Comparison of ENCODE assay signal across 32 mouse cellular contexts in the genomic region with DNA sequence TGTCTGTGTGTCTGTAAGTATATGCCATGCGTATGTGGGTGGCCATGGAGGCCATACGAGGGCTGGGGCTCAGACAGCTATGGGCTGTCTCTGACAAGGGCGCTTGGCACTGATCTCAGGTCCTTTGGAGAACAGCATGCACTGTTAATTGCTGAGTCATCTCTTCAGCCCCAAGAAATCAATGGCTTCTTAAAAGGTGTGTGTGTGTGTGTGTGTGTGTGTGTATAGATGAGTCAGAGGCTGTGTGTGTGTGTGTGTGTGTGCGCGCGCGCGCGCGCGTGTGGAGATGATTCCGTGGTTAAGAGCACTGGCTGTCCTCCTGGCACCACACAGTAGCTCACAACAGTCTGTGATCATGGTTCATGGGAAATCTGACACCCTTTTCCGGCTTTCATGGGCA. TPM values are rescaled to one million over a fixed set of nuclear protein-coding genes. Genes with fewer than 3 reads are reported as not detected.
A peak's percentile ranks its signal among the peaks of the same experiment; 100 is the strongest.
DNase-seq lines count a peak whose midpoint lies in the region; ATAC-seq and TF ChIP-seq lines count a peak whose summit lies in the region.
"Had no signal": no experiment of that assay in that cellular context is flagged by ENCODE, and none has a peak within 500 bp of the region (broad histone marks: within the 10 kb centered on the region; RNA-seq: fewer than 3 reads in every experiment).

No protein-coding gene starts in this region.

- 96% methylated on average over 13 of the region's 13 CpGs for WGBS in midbrain, embryonic 11.5 days
- 94% methylated on average over 13 of the region's 13 CpGs for WGBS in midbrain, embryonic 14.5 days
- WGBS in hindbrain, embryonic 14.5 days = 96% methylated on average over 13 of the region's 13 CpGs

- H3K9me3 ChIP-seq in midbrain, embryonic 11.5 days (ENCODE audit: control insufficient read depth, low read length) = no peaks in the 10 kb centered on the region
- no peaks in the 10 kb centered on the region for H3K9me3 ChIP-seq in midbrain, embryonic 14.5 days (ENCODE audit: control insufficient read depth, low read length)
- no peaks in the 10 kb centered on the region for H3K9me3 ChIP-seq in MEL (replicated peaks; ENCODE audit: insufficient read depth, low read length)
- H3K9me3 ChIP-seq in hindbrain, embryonic 14.5 days (ENCODE audit: control insufficient read depth, low read length) = no peaks in the 10 kb centered on the region
- H3K9me3 ChIP-seq: embryonic facial prominence, embryonic 12.5 days; hindbrain, embryonic 13.5 days; kidney, embryonic 15.5 days; limb, embryonic 10.5 days; limb, embryonic 15.5 days; megakaryocyte, embryonic 14.5 days; midbrain, embryonic 13.5 days; neural tube, embryonic 15.5 days; stomach, embryonic 15.5 days had no signal

- no peak overlapping the region for H3K9ac ChIP-seq in midbrain, embryonic 11.5 days (ENCODE audit: low read length)
- H3K9ac ChIP-seq in midbrain, embryonic 14.5 days (replicated peaks; ENCODE audit: low read length) = no peak overlapping the region
- no peak overlapping the region for H3K9ac ChIP-seq in MEL (ENCODE audit: control insufficient read depth, low read depth, low read length, poor library complexity, severe bottlenecking)
- no peak overlapping the region for H3K9ac ChIP-seq in hindbrain, embryonic 14.5 days
- H3K9ac ChIP-seq: embryonic facial prominence, embryonic 12.5 days; hindbrain, embryonic 13.5 days; kidney, embryonic 15.5 days; limb, embryonic 15.5 days; midbrain, embryonic 13.5 days; neural tube, embryonic 15.5 days; stomach, embryonic 15.5 days had no signal

- no peak for TF ChIP-seq POLR2A in MEL (IDR thresholded peaks at IDR 0.05; ENCODE audit: control insufficient read depth in 1 of 2, insufficient read depth in 1 of 2, low read depth in 1 of 2, low read length in 2 of 2, poor library complexity in 1 of 2)

- TF ChIP-seq RAD21 in MEL (IDR thresholded peaks at IDR 0.05; ENCODE audit: low read depth, low read length) = no peak

- H3K27ac ChIP-seq in midbrain, embryonic 11.5 days (ENCODE audit: low read depth, low read length) = no peak overlapping the region
- H3K27ac ChIP-seq in midbrain, embryonic 14.5 days (replicated peaks; ENCODE audit: low read depth, low read length) = no peak overlapping the region
- H3K27ac ChIP-seq in MEL (ENCODE audit: control insufficient read depth, low read depth, low read length) = no peak overlapping the region
- no peak overlapping the region for H3K27ac ChIP-seq in hindbrain, embryonic 14.5 days
- H3K27ac ChIP-seq: embryonic facial prominence, embryonic 12.5 days; hindbrain, embryonic 13.5 days; kidney, embryonic 15.5 days; layer of hippocampus, adult 2 months; limb, embryonic 10.5 days; limb, embryonic 15.5 days; midbrain, embryonic 13.5 days; neural tube, embryonic 15.5 days; stomach, embryonic 15.5 days had no signal

- TF ChIP-seq CTCF in MEL (IDR thresholded peaks at IDR 0.05 in 2 of 3, conservative IDR thresholded peaks at IDR 0.05 in 1 of 3; ENCODE audit: control insufficient read depth in 1 of 3, insufficient read depth in 1 of 3, low read depth in 2 of 3, low read length in 3 of 3, poor library complexity in 1 of 3, severe bottlenecking in 1 of 3) = no peak

- 0 out of 2 replicates have a peak, but pooled peaks cover 2% of the 10 kb centered on the region for H3K36me3 ChIP-seq in midbrain, embryonic 11.5 days (ENCODE audit: control insufficient read depth, insufficient read depth, low read length)
- H3K36me3 ChIP-seq in midbrain, embryonic 14.5 days (ENCODE audit: control insufficient read depth, insufficient read depth, low read length) = peaks cover 34% of the 10 kb centered on the region
- peaks cover 4 to 18% of the 10 kb centered on the region in 2 experiments for H3K36me3 ChIP-seq in MEL (ENCODE audit: control insufficient read depth in 1 of 2, insufficient read depth in 2 of 2, low read length in 2 of 2)
- peaks cover 35% of the 10 kb centered on the region for H3K36me3 ChIP-seq in hindbrain, embryonic 14.5 days (replicated peaks; ENCODE audit: control insufficient read depth, insufficient read depth)

- H3K79me2 ChIP-seq in MEL (ENCODE audit: control insufficient read depth, insufficient read depth, low read length, poor library complexity) = peaks cover 14% of the 10 kb centered on the region

- intact Hi-C loops in left cerebral cortex, postnatal 25 days (cut with DNase I) = no loop called here

- no peak for TF ChIP-seq EP300 in MEL (IDR thresholded peaks at IDR 0.05; ENCODE audit: low read depth in 1 of 2, low read length in 2 of 2)

- H3K4me2 ChIP-seq in midbrain, embryonic 11.5 days = no peak overlapping the region
- no peak overlapping the region for H3K4me2 ChIP-seq in midbrain, embryonic 14.5 days (ENCODE audit: low read length)
- H3K4me2 ChIP-seq in hindbrain, embryonic 14.5 days (replicated peaks) = no peak overlapping the region
- H3K4me2 ChIP-seq: embryonic facial prominence, embryonic 12.5 days; heart, embryonic 11.5 days; hindbrain, embryonic 13.5 days; kidney, embryonic 15.5 days; limb, embryonic 15.5 days; midbrain, embryonic 13.5 days; neural tube, embryonic 15.5 days; stomach, embryonic 15.5 days had no signal

- ATAC-seq in midbrain, embryonic 11.5 days (ENCODE audit: low FRiP score) = no peak
- ATAC-seq in midbrain, embryonic 14.5 days (ENCODE audit: low FRiP score, low TSS enrichment) = no peak
- no peak for ATAC-seq in hindbrain, embryonic 14.5 days (ENCODE audit: low FRiP score)
- ATAC-seq: forebrain, embryonic 14.5 days; inflammation-experienced regulatory T-cells, adult 6 months; midbrain, embryonic 13.5 days; Patski had no signal

- DNase-seq in midbrain, embryonic 11.5 days (ENCODE audit: low spot score, missing footprints) = peak; percentile 28
- no peak for DNase-seq in midbrain, embryonic 14.5 days
- peak; percentile 11 for DNase-seq in MEL (ENCODE audit: low read depth, low spot score)
- DNase-seq in ZHBTc4 (ENCODE audit: low read depth, low spot score) = peak; percentile 12
- no peak for DNase-seq in kidney, postnatal 4 days
- DNase-seq in hindbrain, embryonic 14.5 days (ENCODE audit: low spot score) = no peak
- no peak for DNase-seq in left cerebral cortex, postnatal 25 days (ENCODE audit: low spot score in 2 of 2)
- DNase-seq in right cerebral cortex, postnatal 4 days = no peak
- DNase-seq: cerebellum, adult 11 months; cerebellum, adult 9-11 months; embryo, embryonic 11 days; gastrocnemius, postnatal 25 days; heart, adult 11 months; heart, postnatal 4 days; kidney, adult 11 months; kidney, postnatal 25 days; retina, postnatal 1 day; right cerebral cortex, postnatal 14 days had no signal

- no peaks in the 10 kb centered on the region for H3K27me3 ChIP-seq in midbrain, embryonic 11.5 days (ENCODE audit: control insufficient read depth, insufficient read depth, low read length)
- no peaks in the 10 kb centered on the region for H3K27me3 ChIP-seq in midbrain, embryonic 14.5 days (ENCODE audit: control insufficient read depth, insufficient read depth, low read length)
- no peaks in the 10 kb centered on the region for H3K27me3 ChIP-seq in MEL (ENCODE audit: control insufficient read depth in 1 of 2, insufficient read depth in 2 of 2, low read length in 2 of 2)
- H3K27me3 ChIP-seq in hindbrain, embryonic 14.5 days (ENCODE audit: control insufficient read depth, insufficient read depth, low read length) = no peaks in the 10 kb centered on the region
- H3K27me3 ChIP-seq: embryonic facial prominence, embryonic 12.5 days; hindbrain, embryonic 13.5 days; kidney, embryonic 15.5 days; limb, embryonic 15.5 days; megakaryocyte, embryonic 14.5 days; midbrain, embryonic 13.5 days; neural tube, embryonic 15.5 days; Patski; stomach, embryonic 15.5 days had no signal

- peaks cover 7% of the 10 kb centered on the region; the same call in 1 of the 2 replicates for H3K4me1 ChIP-seq in midbrain, embryonic 11.5 days (ENCODE audit: control insufficient read depth, insufficient read depth, low read length)
- H3K4me1 ChIP-seq in midbrain, embryonic 14.5 days (ENCODE audit: control insufficient read depth, insufficient read depth, low read length) = peaks cover 16% of the 10 kb centered on the region; the same call in 1 of the 2 replicates
- H3K4me1 ChIP-seq in MEL (ENCODE audit: control insufficient read depth in 1 of 2, insufficient read depth in 2 of 2, low read length in 2 of 2) = peaks cover 7 to 11% of the 10 kb centered on the region in 2 experiments; a peak in 3 of 4 replicates
- peaks cover 14% of the 10 kb centered on the region for H3K4me1 ChIP-seq in hindbrain, embryonic 14.5 days (replicated peaks; ENCODE audit: control insufficient read depth, insufficient read depth, low read length)
- H3K4me1 ChIP-seq: stomach, embryonic 15.5 days had no signal

- no peak overlapping the region for H3K4me3 ChIP-seq in midbrain, embryonic 11.5 days (ENCODE audit: low read depth, low read length)
- no peak overlapping the region for H3K4me3 ChIP-seq in midbrain, embryonic 14.5 days (replicated peaks; ENCODE audit: low read depth, low read length)
- no peak overlapping the region for H3K4me3 ChIP-seq in MEL (ENCODE audit: control insufficient read depth in 1 of 2, insufficient read depth in 1 of 2, low read depth in 2 of 2, low read length in 2 of 2)
- H3K4me3 ChIP-seq in hindbrain, embryonic 14.5 days (replicated peaks; ENCODE audit: low read length) = no peak overlapping the region
- H3K4me3 ChIP-seq: embryonic facial prominence, embryonic 12.5 days; hindbrain, embryonic 13.5 days; kidney, embryonic 15.5 days; layer of hippocampus, adult 2 months; limb, embryonic 10.5 days; limb, embryonic 15.5 days; megakaryocyte, embryonic 14.5 days; midbrain, embryonic 13.5 days; neural tube, embryonic 15.5 days; stomach, embryonic 15.5 days had no signal

TF ChIP-seq in MEL, 35 proteins besides CTCF, POLR2A, EP300 and RAD21 (continues in another document):
- TF ChIP-seq MYB (IDR thresholded peaks at IDR 0.05; ENCODE audit: low read depth, low read length) (no peak), TBP (IDR thresholded peaks at IDR 0.05; ENCODE audit: low read depth, low read length) (no peak)

RNA-seq across cellular contexts. Expression of a gene that starts 5.1 kb away (rescaled TPM):
- polyA plus RNA-seq in midbrain, embryonic 11.5 days (2014; fragmentation: Nextera tagmentation; extraction: Ambion mirVana) = 73.9 and 82.8 TPM in 2 replicates
- polyA plus RNA-seq in midbrain, embryonic 14.5 days (2014; fragmentation: Nextera tagmentation; extraction: Ambion mirVana) = 106 and 128 TPM in 2 replicates
- total RNA-seq in MEL (2012; rRNA removed) = 29.6 and 35.6 TPM in 2 replicates
- 100 to 1,000 TPM in 1 of 2 experiments, 10 to 100 TPM in 1; 32.0 to 299 TPM for polyA plus RNA-seq in MEL (2012; ENCODE audit: insufficient read depth in 1 of 2, insufficient read length in 2 of 2, low read depth in 1 of 2, low replicate concordance in 2 of 2, missing spikeins in 1 of 2)
- 98.1 and 105 TPM in 2 replicates for polyA plus RNA-seq in hindbrain, embryonic 14.5 days (2014; fragmentation: Nextera tagmentation; extraction: Ambion mirVana)
- 100 to 1,000 TPM; 162 to 163 TPM for total RNA-seq in left cerebral cortex, postnatal 25 days (2021)

RNA-seq across cellular contexts. Expression of a gene that starts 55.7 kb away (rescaled TPM):
- 7.2 and 8.4 TPM in 2 replicates for polyA plus RNA-seq in midbrain, embryonic 11.5 days (2014; fragmentation: Nextera tagmentation; extraction: Ambion mirVana)
- polyA plus RNA-seq in midbrain, embryonic 14.5 days (2014; fragmentation: Nextera tagmentation; extraction: Ambion mirVana) = 4.7 and 5.0 TPM in 2 replicates
- not detected in 2 replicates for total RNA-seq in MEL (2012; rRNA removed)
- polyA plus RNA-seq in MEL (2012; ENCODE audit: insufficient read depth in 1 of 2, insufficient read length in 2 of 2, low read depth in 1 of 2, low replicate concordance in 2 of 2, missing spikeins in 1 of 2) = not detected
- 9.0 and 9.5 TPM in 2 replicates for polyA plus RNA-seq in hindbrain, embryonic 14.5 days (2014; fragmentation: Nextera tagmentation; extraction: Ambion mirVana)
- 10 to 100 TPM; 14.7 to 20.0 TPM for total RNA-seq in left cerebral cortex, postnatal 25 days (2021)

Comparison
In these comparisons a context has a peak if more than half of its experiments do, and no peak if none do; other contexts are left out.
1. DNase-seq: peak in midbrain, embryonic 11.5 days (single experiment), MEL (single experiment) and ZHBTc4 (single experiment); none in midbrain, embryonic 14.5 days (single experiment), kidney, postnatal 4 days (0 of 2), hindbrain, embryonic 14.5 days (single experiment), left cerebral cortex, postnatal 25 days (0 of 2) and right cerebral cortex, postnatal 4 days (single experiment).